Mouse (Mus musculus): ENCODE data around the gene Ttc39d.
"Not testable (repeated sequence)": the region's sequence is repeated elsewhere in the genome, so short reads cannot be mapped to it uniquely, and the experiment has no call there.

Gene Ttc39d

GRCm38 (mm10) chr17:80193075-80193474, 14.2 kb upstream of the Ttc39d start:
- peak; percentile 50 for DNase-seq (ENCODE audit: low read depth, low spot score)

DNA sequence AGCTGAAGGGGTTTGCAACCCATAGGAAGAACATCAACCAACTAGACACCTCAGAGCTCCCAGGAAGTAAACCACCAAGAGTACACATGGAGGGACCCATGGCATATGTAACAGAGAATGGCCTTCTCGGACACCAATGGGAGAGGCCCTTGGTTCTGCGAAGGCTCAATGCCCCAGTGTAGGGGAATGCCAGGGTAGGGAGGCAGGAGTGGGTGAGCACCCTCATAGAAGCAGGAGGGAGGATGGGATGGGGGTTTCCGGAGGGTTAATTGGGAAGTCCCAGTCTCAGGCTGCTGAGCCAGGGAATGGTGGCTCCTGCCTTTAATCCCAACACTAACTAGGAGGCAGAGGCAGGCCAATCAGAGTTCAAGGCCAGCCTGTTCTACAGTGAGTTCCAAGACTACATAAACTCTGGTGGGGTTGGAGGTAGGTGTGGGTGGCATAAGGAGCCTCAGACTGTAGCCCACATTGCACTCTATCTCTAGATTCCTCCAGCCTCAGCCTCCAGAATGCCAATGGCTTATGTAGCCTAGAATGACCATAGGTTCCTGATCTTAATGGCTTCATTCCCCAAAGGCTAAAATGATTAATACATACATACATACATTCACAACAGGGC, 8.0 kb upstream of the Ttc39d start:
- peak; percentile 44 for DNase-seq (ENCODE audit: low read depth, low spot score)

DNA sequence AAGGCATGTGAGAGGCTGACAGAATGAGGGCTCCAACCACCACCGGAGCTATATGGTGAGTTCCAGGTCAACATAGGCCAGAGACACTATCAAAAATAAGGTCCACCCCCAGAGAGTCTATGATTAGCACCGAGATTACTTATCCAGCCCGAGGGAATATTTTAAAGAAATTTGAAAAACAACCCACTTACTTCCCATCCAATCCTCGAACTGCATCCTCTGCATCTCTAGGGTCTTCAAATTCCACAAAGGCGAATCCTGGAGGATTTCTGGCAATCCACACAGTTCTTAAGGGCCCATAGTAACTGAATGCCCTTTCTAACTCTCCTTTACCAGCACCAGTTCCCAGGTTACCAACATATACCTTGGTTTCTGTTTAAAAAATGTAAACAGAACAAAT, 1.6 kb upstream of the Ttc39d start:
- DNase-seq (ENCODE audit: low read depth, low spot score): no peak

DNA sequence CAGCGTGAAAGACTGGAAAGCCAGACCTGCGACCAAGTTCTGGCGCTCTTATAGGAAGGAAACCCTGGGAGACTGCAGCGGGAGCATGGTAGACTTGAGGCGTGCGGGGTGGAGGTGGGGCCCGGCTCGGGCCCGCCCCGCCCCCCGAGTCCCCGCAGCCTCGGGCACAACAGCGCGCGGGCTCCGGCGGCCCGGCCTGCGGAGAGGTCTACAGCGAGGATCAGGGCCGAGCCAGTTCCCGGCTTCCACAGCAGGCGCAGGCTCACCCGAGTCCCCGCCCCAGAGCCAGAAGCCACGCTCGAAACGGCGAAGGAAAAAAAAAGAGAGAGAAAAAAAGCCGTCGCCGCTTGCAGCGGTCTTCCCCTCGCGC, 974 bp upstream of the Ttc39d start:
- peak; percentile 63 for DNase-seq (ENCODE audit: low read depth, low spot score)

GRCm38 (mm10) chr17:80213998-80214397, 6.7 kb downstream of the Ttc39d start:
- not testable (repeated sequence) for DNase-seq (ENCODE audit: low read depth, low spot score)

- no peak for DNase-seq (ENCODE audit: low read depth, low spot score)
Measured at GRCm38 (mm10) chr17:80220131-80220530, 12.9 kb downstream of the Ttc39d start.

GRCm38 (mm10) chr17:80221202-80221601, 13.9 kb downstream of the Ttc39d start:
- no peak for DNase-seq (ENCODE audit: low read depth, low spot score)

DNA sequence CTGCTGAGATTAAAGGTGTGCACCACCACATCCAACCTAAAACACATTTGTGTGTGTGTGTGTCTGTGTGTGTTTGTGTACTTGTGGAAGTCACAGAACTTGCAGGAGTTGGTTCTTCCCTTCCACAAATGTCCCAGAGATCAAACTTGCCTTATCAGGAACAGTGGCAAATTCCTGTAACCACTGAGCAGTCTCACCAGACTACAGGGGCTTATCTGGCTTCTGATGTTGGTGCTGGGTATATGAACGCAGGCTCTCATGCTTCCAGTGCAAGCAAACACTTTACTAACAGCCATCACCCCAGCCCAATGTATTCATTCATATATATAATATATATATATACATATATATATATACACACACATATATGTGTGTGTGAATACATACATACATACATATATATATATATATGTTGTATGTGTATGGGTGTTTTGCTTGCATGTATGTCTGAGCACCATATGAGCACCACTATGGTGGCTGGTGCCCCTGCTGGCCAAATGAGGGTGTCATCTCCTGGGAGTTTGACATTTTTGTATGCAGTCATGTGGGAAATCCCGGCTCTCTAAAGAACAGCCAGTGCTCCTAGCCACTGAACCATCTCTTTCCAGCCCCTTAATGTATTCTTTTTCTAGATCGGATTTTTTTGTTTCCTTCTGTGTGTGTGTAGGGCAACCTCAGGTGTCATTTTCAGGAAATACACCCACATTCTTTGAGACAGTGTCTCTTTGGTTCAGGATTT, 14.8 kb downstream of the Ttc39d start:
- DNase-seq (ENCODE audit: low read depth, low spot score): peak; percentile 57

GRCm38 (mm10) chr17:80223829-80224228, 16.6 kb downstream of the Ttc39d start:
- no peak for DNase-seq (ENCODE audit: low read depth, low spot score)

DNA sequence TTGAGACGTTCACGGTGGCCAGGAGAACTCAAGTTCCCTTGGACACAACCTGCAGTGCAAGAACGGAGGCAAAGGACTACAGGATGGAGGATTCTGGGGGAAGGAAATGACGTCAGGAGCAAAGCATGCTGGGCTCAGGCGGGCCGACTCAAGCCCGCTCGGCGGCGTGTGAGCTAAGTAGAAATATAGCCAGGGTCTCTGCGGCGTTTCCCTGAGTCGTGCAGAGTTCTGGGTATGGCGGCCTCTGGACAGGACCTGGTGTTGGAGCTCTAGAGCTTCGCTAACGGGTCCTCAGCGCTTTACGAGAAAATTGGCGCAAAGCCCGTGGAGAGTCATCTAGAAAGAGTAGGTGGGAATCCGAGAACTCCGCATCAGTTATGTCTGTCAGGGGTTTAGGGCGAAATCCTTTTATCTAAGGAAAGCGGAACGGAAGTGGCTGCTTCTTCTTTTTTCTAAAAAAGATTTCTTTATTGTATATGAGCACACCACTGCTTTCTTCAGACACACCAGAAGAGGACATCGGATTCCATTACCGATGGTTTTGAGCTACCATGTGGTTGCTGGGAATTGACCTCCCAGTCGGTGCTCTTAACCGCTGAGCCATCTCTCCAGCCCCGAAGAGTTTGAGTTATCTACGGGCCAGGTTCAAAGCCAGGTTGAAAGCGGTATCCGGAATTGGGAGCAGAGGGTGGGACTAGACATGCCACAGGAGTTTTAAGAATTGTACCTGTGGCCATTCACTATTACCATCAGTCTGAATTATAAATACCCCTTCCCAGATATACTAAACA, 17.3 kb downstream of the Ttc39d start, which contains the start of gene Gemin6:
Gemin6 (plus strand) TSS at position 116 of the 791 bp plus-strand sequence.
- peak; percentile 97 for DNase-seq (ENCODE audit: low read depth, low spot score)

DNA sequence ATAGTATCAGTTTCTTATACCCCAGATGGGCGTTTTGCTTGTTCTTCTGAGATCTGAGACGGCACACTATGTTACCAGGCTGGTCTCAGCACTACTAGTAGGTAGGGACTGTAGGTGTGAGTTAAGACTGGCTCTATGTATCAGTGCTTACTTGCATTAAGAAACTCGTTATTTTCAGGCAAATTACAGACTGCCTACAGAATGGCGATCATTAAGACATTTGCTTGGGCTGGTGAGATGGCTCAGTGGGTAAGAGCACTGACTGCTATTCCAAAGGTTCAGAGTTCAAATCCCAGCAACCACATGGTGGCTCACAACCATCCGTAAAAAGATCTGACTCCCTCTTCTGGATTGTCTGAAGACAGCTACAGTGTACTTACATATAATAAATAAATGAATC, 17.9 kb downstream of the Ttc39d start:
- DNase-seq (ENCODE audit: low read depth, low spot score): not testable (repeated sequence)

DNA sequence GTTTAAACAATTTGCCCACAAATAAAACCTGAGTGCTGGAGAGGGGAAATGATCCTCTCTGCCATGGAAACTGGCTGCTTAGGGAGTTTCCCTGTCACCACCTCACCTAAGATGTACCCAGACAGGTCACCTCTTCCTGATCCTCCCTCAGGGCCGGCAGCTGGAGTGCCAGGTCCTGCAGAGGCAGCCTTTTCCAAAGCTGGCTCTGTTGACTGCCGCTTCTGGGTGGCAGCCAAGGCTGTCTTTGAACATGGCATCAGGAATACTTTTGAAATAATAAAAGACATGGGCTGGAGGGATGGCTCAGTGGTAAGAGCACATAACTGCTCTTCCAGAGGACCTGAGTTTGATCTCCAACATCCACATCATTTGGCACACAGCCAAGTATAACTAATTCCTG, 22.1 kb downstream of the Ttc39d start:
- DNase-seq (ENCODE audit: low read depth, low spot score): no peak

DNA sequence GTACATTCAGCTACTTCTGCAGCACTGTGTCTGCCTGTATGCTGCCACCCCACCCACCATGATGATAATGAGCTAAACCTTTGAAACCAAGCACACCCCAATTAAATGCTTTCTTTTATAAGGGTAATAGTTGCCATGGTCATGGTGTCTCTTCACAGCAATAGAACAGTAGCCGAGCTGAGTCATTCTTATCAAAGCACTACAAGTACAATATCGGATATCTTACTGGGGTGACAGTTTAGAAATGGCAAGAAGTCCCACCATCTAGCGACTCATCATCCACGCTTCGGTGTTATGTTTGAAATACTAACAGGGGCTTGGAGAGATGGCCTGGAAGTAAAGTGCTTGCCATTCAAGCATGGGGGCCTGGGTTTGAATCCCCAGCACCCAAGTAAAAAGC, 26.6 kb downstream of the Ttc39d start:
- DNase-seq (ENCODE audit: low read depth, low spot score): no peak

GRCm38 (mm10) chr17:80234376-80234775, 27.1 kb downstream of the Ttc39d start:
- DNase-seq (ENCODE audit: low read depth, low spot score): no peak

- DNase-seq (ENCODE audit: low read depth, low spot score): no peak
Measured at GRCm38 (mm10) chr17:80235477-80235876, 28.2 kb downstream of the Ttc39d start.

DNA sequence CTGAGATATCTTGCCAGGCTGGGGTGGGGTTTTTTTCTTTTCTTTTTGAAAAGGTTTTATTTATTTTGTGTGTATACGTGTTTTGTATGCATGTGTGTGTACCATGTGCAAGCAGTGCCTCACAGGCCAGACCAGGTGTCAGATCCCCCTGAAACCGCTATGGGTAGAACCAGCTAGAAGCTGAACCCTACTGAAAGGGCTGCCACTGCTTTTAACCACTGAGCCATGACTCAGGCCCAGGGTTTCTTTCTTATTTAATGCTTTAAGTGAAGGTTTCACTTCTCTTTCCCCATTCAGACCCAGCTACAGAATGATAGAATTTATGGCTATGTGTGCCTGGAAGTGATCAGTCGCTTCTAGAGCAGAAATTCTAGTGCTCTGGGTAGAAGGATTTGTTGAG, 29.5 kb downstream of the Ttc39d start:
- DNase-seq (ENCODE audit: low read depth, low spot score): no peak

DNA sequence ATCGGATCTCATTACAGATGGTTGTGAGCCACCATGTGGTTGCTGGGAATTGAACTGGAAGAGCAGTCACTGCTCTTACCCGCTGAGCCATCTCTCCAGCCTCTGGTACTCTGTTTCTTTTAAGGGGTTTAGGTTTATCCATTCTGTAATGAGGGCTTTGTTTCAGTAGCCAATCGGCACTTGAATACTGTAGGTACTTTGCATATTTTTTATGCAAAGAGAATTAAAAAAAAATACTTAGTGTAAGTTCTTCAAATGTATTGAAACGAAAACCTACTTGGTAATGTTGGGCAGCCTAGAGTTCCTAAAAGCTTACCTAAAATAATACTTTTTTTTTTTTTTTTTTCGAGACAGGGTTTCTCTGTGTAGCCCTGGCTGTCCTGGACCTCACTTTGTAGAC, 30.2 kb downstream of the Ttc39d start:
- no peak for DNase-seq (ENCODE audit: low read depth, low spot score)

DNA sequence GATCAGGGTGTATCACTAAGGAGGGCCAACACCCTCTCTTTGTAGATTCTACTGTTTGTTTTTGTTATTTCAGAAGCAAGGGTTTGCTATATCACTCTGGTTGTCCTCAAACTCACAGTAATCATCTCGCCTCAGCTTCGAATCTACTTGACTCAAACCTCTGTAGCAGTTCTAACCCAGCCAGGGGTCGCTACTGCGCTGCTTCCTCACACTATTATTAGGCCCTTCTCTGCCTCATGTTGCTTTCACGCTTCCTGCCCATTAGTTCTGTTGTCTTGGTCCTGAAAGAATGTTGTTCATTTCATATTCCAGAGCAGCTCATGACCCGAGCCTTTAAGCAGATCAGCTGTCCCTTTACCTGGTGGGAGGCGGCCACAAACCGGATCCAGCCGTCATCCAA, 34.3 kb downstream of the Ttc39d start:
- DNase-seq (ENCODE audit: low read depth, low spot score): peak; percentile 52

GRCm38 (mm10) chr17:80243116-80243515, 35.9 kb downstream of the Ttc39d start:
- DNase-seq (ENCODE audit: low read depth, low spot score): no peak

- no peak for DNase-seq (ENCODE audit: low read depth, low spot score)
Measured at GRCm38 (mm10) chr17:80252757-80253525, 45.7 kb downstream of the Ttc39d start.

DNA sequence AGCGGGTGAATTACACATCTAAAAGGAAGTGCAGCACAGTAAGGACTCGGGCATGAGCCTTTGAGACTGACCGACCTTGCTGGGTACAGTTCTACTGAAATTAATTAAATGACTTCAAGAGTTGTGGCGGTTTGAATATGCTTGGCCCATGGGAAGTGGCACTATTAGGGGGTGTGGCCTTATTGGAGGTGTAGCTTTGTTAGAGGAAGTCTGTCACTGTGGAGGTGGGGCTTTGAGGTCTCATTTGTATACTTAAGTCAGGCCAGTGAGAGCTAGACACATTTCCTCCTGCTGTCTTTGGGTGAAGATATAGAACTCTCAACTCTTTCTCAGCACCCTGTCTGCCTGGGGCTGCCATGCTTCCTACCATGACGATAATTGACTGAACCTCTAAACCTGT, 47.2 kb downstream of the Ttc39d start:
- DNase-seq (ENCODE audit: low read depth, low spot score): peak; percentile 91

DNA sequence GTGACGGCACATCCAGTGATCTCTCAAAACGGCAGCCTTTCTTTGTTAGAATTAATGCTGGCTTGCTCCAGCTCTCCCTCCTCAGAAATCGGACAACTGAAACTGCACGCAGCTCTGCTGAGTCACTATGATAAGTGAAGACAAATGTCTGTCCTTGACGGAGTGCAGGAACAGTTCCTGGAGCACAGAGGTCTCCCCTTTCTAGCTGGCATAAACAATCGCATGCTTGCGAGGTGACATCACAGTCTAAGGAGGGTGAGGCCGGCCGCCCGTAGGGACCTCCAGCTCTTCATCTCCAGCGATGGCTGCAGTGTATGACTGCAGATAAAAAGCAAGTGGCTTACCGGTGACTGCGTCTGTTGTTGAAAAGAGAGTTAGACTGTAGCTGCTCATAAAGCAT, 47.9 kb downstream of the Ttc39d start:
- peak; percentile 97 for DNase-seq (ENCODE audit: low read depth, low spot score)
